Mouse (Mus musculus) thymus, postnatal 14 days (tissue): ENCODE measurements around the gene Mark1.

Experiments
- DNase-seq: peaks from one replicate; pipeline ENCODE4 v3.0.0; 2021

Mark1 gene

GRCm38 (mm10) chr1:184999071-184999750 lies at the start of gene Mark1:
Mark1 (minus strand) TSS chr1:184999570.
- DNase-seq, result peak; percentile 2

- no peak for DNase-seq
Observed at GRCm38 (mm10) chr1:185047516-185048247, 48.3 kb upstream of the Mark1 start.

GRCm38 (mm10) chr1:185046513-185046912 lies 47.1 kb upstream of the Mark1 start:
- DNase-seq, result no peak

- DNase-seq, result no peak
Observed at GRCm38 (mm10) chr1:185038183-185038686, 38.9 kb upstream of the Mark1 start.

GRCm38 (mm10) chr1:185030565-185030964 lies 31.2 kb upstream of the Mark1 start:
- DNase-seq, result no peak

GRCm38 (mm10) chr1:185020429-185021168 lies 21.2 kb upstream of the Mark1 start:
- no peak for DNase-seq

- no peak for DNase-seq
Observed at GRCm38 (mm10) chr1:185012566-185012965, 13.2 kb upstream of the Mark1 start.

GRCm38 (mm10) chr1:185007066-185007465 lies 7.7 kb upstream of the Mark1 start:
- DNase-seq, result no peak

- no peak for DNase-seq
Observed at GRCm38 (mm10) chr1:184999780-185000599, 620 bp upstream of the Mark1 start.

GRCm38 (mm10) chr1:184998631-184999030 lies 739 bp downstream of the Mark1 start:
- no peak for DNase-seq

GRCm38 (mm10) chr1:184998161-184998560 lies 1.2 kb downstream of the Mark1 start:
- no peak for DNase-seq

- DNase-seq, result no peak
Observed at GRCm38 (mm10) chr1:184997466-184997865, 1.9 kb downstream of the Mark1 start.

- no peak for DNase-seq
Observed at GRCm38 (mm10) chr1:184995335-184995734, 4.0 kb downstream of the Mark1 start.

- no peak for DNase-seq
Observed at GRCm38 (mm10) chr1:184991191-184991590, 8.2 kb downstream of the Mark1 start.

GRCm38 (mm10) chr1:184986748-184987147 lies 12.6 kb downstream of the Mark1 start:
- DNase-seq, result no peak

GRCm38 (mm10) chr1:184984723-184985122 lies 14.6 kb downstream of the Mark1 start:
- no peak for DNase-seq

GRCm38 (mm10) chr1:184983751-184984150 lies 15.6 kb downstream of the Mark1 start:
- DNase-seq, result no peak

GRCm38 (mm10) chr1:184972214-184972776 lies 27.1 kb downstream of the Mark1 start:
- DNase-seq, result no peak

GRCm38 (mm10) chr1:184969374-184969773 lies 30.0 kb downstream of the Mark1 start:
- no peak for DNase-seq

GRCm38 (mm10) chr1:184965682-184966360 lies 33.5 kb downstream of the Mark1 start:
- DNase-seq, result peak; percentile 15

- no peak for DNase-seq
Observed at GRCm38 (mm10) chr1:184963121-184963693, 36.2 kb downstream of the Mark1 start.
